Mouse (Mus musculus): Measurements from ENCODE around the gene Ormdl1. TPM values are rescaled to one million over a fixed set of nuclear protein-coding genes. Genes with fewer than 3 reads are reported as not detected.
"Not testable (repeated sequence)": the region's sequence is repeated elsewhere in the genome, so short reads cannot be mapped to it uniquely, and the experiment has no call there.

Gene Ormdl1
- 1 to 10 TPM; 6.9 to 7.1 TPM for total RNA-seq (2021)
- long read RNA-seq, experiment 1, transcript Ormdl1-201 (4 exons, 1,910 nt) = major isoform, 21 of 28 reads
- long read RNA-seq, experiment 1, partial matches to known transcripts = 7 of 28 reads
- long read RNA-seq, experiment 1, other reads (novel, unspliced or antisense) = 0 of 28 reads
- long read RNA-seq, experiment 2, transcript Ormdl1-201 (4 exons, 1,910 nt) = major isoform, 17 of 18 reads
- long read RNA-seq, experiment 2, partial matches to known transcripts = 0 of 18 reads
- long read RNA-seq, experiment 2, other reads (novel, unspliced or antisense) = 1 of 18 reads

GRCm38 (mm10) chr1:53296581-53297383 lies at the start of gene Ormdl1, which contains the start of the genes Pms1 and Gm28778:
TSS of gene Ormdl1 (plus strand) at chr1:53297095.
TSS of gene Pms1 (minus strand) at chr1:53297018.
TSS of gene Gm28778 (plus strand) at chr1:53297111.
- intact Hi-C loops (cut with DNase I) = loop anchor here (1.0 to 10.0 kb wide), 2 partner anchors 11 to 58 kb away; partner anchors contain the start of genes Asdurf, Asnsd1 and Gm28551
- peak; percentile 97 for DNase-seq

GRCm38 (mm10) chr1:53264958-53265612 lies 31.8 kb upstream of the Ormdl1 start:
- DNase-seq; intact Hi-C loops (cut with DNase I): not testable (repeated sequence)

GRCm38 (mm10) chr1:53269901-53270300 lies 27.0 kb upstream of the Ormdl1 start:
- peak; percentile 3 to 11 for DNase-seq
- intact Hi-C loops (cut with DNase I) = no loop called here

GRCm38 (mm10) chr1:53272646-53273045 lies 24.2 kb upstream of the Ormdl1 start:
- peak; percentile 9 to 50 for DNase-seq
- intact Hi-C loops (cut with DNase I) = loop anchor here (2.0 kb wide), 1 partner anchor 220 kb away; no protein-coding TSS in a partner anchor

- intact Hi-C loops (cut with DNase I) = loop anchor here (10.0 kb wide), 1 partner anchor 64 kb away; the partner anchor contains the start of genes Asdurf, Asnsd1 and Gm28551
- no peak for DNase-seq
Observed at GRCm38 (mm10) chr1:53291197-53291596, 5.7 kb upstream of the Ormdl1 start.

GRCm38 (mm10) chr1:53300506-53300905 lies 3.6 kb downstream of the Ormdl1 start:
- intact Hi-C loops (cut with DNase I) = no loop called here
- DNase-seq = no peak

- DNase-seq = peak; percentile 87 to 90
- intact Hi-C loops (cut with DNase I) = no loop called here
Observed at GRCm38 (mm10) chr1:53312989-53313967, 16.4 kb downstream of the Ormdl1 start, which contains the start of gene Osgepl1. TSS of gene Osgepl1 (plus strand) at chr1:53313624.

- intact Hi-C loops (cut with DNase I) = no loop called here
- no peak for DNase-seq
Observed at GRCm38 (mm10) chr1:53321662-53322344, 24.9 kb downstream of the Ormdl1 start.

GRCm38 (mm10) chr1:53323254-53323653 lies 26.4 kb downstream of the Ormdl1 start:
- no peak for DNase-seq
- intact Hi-C loops (cut with DNase I) = no loop called here

GRCm38 (mm10) chr1:53324277-53324676 lies 27.4 kb downstream of the Ormdl1 start:
- intact Hi-C loops (cut with DNase I) = no loop called here
- DNase-seq = no peak

- DNase-seq = no peak
- intact Hi-C loops (cut with DNase I) = no loop called here
Observed at GRCm38 (mm10) chr1:53324827-53325494, 28.1 kb downstream of the Ormdl1 start.

GRCm38 (mm10) chr1:53333527-53333926 lies 36.6 kb downstream of the Ormdl1 start:
- not testable (repeated sequence) for DNase-seq

GRCm38 (mm10) chr1:53335465-53335864 lies 38.6 kb downstream of the Ormdl1 start:
- DNase-seq = no peak
- intact Hi-C loops (cut with DNase I) = no loop called here

More at GRCm38 (mm10) chr1:53333527-53333926, 36.6 kb downstream of the Ormdl1 start:
- intact Hi-C loops (cut with DNase I) = not testable (repeated sequence)

- intact Hi-C loops (cut with DNase I); DNase-seq: not testable (repeated sequence)
Observed at GRCm38 (mm10) chr1:53337403-53337802, 40.5 kb downstream of the Ormdl1 start.

- no peak for DNase-seq
- intact Hi-C loops (cut with DNase I) = no loop called here
Observed at GRCm38 (mm10) chr1:53341071-53341470, 44.2 kb downstream of the Ormdl1 start.

- DNase-seq = peak; percentile 98 to 99
- intact Hi-C loops (cut with DNase I) = loop anchor here (2.0 to 10.0 kb wide), 3 partner anchors 35 to 300 kb away; partner anchors contain the start of genes Gm28778, Ormdl1 and Pms1
Observed at GRCm38 (mm10) chr1:53352327-53353261, 55.7 kb downstream of the Ormdl1 start, which contains the start of the genes Asdurf, Gm28551 and Asnsd1. TSS of gene Asdurf (minus strand) at chr1:53352619. TSS of gene Gm28551 (minus strand) at chr1:53352667. TSS of gene Asnsd1 (minus strand) at chr1:53352752.

GRCm38 (mm10) chr1:53358988-53359387 lies 62.1 kb downstream of the Ormdl1 start:
- no peak for DNase-seq
- intact Hi-C loops (cut with DNase I) = loop anchor here (10.0 kb wide), 1 partner anchor 64 kb away; the partner anchor contains the start of genes Gm28778, Ormdl1 and Pms1
